Mouse (Mus musculus) retina, adult 2 months (tissue): ENCODE measurements around the gene Platr17.
"Not testable (repeated sequence)": the region's sequence is repeated elsewhere in the genome, so short reads cannot be mapped to it uniquely, and the experiment has no call there.

Experiments used
- DNase-seq: peaks from one replicate; pipeline ENCODE4 v3.0.0-alpha.2; 2012; ENCODE audit warnings: low read depth, low spot score

Platr17 gene

DNA sequence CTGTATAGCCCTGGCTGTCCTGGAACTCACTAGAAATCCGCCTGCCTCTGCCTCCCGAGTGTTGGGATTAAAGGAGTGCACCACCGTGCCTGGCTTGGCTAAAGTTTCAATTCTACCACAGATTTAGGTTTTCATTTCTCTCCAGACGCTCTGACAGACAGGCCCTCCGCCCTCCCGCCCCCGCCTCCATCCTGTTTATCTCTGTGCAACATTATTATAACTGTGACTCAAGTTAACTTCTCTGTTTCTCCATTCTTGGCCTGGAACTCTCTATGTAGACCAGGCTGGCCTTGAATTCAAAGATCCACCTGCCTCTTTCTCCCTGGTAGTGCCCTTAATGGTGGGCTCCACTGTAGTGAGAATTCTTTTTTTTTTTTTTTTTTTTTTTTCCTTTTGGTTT, 2.4 kb upstream of the Platr17 start:
- DNase-seq, result no peak

GRCm38 (mm10) chr17:33903911-33904651, 854 bp upstream of the Platr17 start:
- DNase-seq, result not testable (repeated sequence)

- no peak for DNase-seq
Observed at GRCm38 (mm10) chr17:33908331-33909076, 3.6 kb downstream of the Platr17 start.

- DNase-seq, result peak; percentile 94
Observed at GRCm38 (mm10) chr17:33909077-33909868, 4.3 kb downstream of the Platr17 start, which contains the start of gene Daxx. TSS of gene Daxx (plus strand) at chr17:33909414.

DNA sequence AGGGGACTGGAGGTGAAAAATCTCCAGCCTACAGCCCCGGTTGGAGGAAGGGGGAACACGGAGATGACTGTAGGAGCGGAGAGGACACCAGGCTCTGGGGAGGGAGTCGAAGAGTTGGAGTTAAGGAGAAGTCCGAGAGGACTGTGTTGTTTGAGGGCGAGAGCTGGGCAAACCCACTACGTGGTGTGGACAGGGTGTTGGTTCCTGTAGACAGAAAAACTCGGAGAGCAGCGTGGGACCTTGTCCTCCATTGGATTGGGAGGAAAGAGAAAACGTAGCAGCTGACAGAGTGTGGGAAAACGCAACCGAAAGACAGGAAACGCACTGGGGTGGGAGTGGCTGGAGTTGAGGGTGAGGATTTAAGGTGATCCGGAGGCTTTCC, 4.9 kb downstream of the Platr17 start:
- no peak for DNase-seq

DNA sequence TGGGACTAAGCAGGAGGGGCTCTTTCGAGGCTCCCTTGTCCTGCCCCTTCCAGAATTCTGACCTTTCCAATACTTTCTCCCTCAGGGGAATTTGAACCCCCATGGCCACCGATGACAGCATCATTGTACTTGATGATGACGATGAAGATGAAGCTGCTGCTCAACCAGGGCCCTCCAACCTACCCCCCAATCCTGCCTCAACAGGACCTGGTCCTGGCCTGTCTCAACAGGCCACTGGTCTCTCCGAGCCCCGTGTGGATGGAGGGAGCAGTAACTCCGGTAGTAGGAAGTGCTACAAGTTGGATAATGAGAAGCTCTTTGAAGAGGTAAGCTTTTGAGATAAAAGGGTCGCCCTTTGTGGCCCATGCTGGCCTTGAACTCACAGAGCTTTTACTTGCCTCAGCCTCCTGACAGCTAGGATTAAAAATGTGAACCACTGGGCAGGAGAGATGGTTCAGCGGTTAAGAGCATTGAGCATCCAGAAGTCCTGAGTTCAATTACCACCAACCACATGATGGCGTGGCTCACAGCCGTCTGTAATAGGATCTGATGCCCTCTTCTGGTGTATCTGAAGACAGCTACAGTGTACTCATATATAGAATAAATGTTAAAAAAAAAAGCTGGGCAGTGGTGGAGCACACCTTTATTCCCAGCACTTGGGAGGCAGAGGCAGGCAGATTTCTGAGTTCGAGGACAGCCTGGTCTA, 5.6 kb downstream of the Platr17 start:
- no peak for DNase-seq

DNA sequence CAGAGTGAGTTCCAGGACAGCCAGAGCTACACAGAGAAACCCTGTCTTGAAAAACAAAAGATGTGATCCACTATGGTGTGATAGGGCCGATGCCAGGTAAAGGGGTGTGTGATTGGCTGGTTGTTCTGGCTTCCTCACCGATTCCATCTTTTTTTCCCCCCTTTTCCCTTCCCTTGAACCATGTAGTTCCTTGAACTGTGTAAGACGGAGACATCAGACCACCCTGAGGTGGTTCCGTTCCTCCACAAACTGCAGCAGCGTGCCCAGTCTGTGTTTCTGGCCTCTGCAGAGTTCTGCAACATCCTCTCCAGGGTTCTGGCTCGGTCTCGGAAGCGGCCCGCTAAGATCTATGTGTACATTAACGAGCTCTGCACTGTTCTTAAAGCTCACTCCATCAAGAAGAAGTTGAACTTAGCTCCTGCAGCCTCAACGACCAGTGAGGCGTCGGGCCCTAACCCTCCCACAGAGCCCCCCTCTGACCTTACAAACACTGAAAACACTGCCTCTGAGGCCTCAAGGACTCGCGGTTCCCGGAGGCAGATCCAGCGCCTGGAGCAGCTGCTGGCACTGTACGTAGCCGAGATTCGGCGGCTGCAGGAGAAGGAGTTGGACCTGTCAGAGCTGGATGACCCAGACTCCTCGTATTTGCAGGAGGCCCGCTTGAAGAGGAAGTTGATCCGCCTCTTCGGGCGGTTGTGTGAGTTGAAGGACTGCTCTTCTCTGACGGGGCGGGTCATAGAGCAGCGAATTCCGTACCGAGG, 6.3 kb downstream of the Platr17 start:
- DNase-seq, result no peak

DNA sequence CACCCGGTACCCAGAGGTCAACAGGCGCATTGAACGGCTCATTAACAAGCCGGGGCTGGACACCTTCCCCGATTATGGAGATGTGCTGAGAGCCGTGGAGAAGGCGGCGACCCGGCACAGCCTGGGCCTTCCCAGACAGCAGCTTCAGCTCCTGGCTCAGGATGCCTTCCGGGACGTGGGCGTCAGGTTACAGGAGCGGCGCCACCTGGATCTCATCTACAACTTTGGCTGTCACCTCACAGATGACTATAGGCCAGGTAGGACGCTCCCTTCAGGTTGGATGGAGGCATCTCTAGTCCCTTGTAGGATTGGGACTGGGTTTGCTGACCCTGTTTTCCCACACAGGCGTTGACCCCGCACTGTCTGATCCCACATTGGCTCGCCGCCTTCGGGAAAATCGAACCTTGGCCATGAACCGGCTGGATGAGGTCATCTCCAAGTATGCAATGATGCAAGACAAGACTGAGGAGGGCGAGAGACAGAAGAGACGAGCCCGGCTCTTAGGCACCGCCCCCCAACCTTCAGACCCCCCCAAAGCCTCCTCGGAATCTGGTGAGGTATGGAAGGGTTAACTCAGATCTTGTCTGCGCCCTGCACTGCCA, 7.0 kb downstream of the Platr17 start:
- no peak for DNase-seq

DNA sequence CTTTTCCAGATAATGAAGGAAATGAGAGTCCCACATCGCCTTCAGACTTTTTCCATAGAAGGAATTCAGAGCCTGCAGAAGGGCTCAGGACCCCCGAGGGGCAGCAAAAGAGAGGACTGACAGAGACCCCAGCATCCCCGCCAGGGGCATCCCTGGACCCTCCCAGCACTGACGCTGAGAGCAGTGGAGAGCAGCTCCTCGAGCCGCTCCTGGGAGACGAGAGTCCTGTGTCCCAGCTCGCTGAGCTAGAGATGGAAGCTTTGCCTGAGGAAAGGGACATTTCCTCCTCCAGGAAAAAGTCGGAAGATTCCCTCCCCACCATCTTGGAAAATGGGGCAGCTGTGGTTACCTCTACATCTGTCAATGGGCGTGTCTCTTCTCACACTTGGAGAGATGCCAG, 8.3 kb downstream of the Platr17 start:
- no peak for DNase-seq

GRCm38 (mm10) chr17:33913905-33914304, 9.0 kb downstream of the Platr17 start:
- no peak for DNase-seq

- DNase-seq, result no peak
Observed at GRCm38 (mm10) chr17:33914969-33915391, 10.0 kb downstream of the Platr17 start.

- peak; percentile 98 for DNase-seq
Observed at GRCm38 (mm10) chr17:33915671-33916250, 10.8 kb downstream of the Platr17 start, which contains the start of the genes Tapbp and Zbtb22. TSS of gene Tapbp (plus strand) at chr17:33915899. TSS of gene Zbtb22 (plus strand) at chr17:33915904.

GRCm38 (mm10) chr17:33916294-33916693, 11.4 kb downstream of the Platr17 start:
- DNase-seq, result no peak

DNA sequence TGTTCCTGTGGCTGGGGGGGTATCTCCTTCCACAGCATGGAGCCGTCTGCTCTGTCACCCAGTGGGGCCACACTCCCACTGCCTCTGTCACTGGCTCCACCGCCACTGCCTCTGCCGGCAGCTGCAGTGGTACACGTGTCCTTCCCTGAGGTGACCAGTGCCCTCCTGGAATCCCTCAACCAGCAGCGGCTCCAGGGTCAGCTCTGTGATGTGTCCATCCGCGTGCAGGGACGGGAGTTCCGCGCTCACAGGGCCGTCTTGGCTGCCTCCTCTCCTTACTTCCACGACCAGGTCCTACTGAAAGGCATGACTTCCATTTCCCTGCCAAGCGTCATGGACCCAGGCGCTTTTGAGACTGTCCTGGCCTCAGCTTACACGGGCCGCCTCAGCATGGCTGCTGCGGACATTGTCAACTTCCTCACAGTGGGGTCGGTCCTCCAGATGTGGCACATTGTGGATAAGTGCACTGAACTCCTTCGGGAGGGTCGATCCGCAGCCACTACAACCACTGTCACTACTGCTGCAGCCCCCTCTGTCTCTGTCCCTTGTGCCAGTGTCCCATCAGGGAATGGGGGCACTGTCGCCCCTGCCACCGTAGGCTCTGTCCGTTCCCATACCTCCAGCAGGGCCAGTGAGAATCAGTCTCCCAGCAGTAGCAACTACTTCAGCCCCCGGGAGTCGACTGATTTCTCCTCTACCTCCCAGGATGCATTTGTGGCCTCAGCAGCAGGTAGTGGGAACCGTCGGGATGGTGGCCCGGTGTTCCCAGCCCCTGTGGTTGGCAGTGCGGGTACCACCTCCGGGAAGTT, 12.1 kb downstream of the Platr17 start:
- DNase-seq, result no peak

DNA sequence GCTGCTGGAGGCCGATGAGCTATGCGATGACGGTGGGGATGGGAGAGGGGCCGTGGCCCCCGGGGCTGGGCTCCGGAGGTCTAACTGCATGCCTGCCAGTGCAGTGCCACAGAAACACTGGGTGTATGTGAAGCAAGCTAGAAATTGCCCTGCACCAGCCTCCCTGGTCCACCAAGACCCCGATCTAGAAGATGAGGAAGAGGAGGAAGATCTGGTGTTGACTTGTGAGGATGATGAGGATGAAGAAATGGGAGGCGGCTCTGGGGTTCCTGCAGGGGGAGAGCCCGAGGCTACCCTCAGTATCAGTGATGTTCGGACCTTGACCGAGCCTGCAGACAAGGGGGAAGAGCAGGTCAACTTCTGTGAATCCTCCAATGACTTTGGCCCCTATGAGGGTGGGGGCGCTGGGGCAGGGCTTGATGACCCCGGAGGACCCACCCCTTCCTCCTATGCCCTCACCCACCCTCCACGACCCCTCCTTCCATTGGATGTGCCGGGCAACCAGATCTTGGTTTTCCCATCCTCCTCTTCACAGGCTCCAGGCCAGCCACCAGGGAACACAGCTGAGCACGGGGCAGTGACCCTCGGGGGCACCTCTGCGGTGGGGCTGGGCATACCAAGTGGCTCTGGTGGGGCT, 12.8 kb downstream of the Platr17 start:
- no peak for DNase-seq

- no peak for DNase-seq
Observed at GRCm38 (mm10) chr17:33918293-33919203, 13.6 kb downstream of the Platr17 start.
